Mouse (Mus musculus) megakaryocyte progenitor cell, adult 5-6 weeks (primary cell): ENCODE results near the gene Stau1. TPM values are rescaled to one million over a fixed set of nuclear protein-coding genes. Genes with fewer than 3 reads are reported as not detected.

Experiments
- ATAC-seq: replicated peaks from 2 replicates; pipeline ENCODE4 v1.8.0; 2016; ENCODE audit warnings: mild to moderate bottlenecking, moderate TSS enrichment, inconsistent platforms; ENCODE audit not compliant: poor library complexity
- total RNA-seq, 2 experiments: library from RNA; stranded (forward) in 1 of 2; stranded (reverse) in 1 of 2; fragments of 157-497, 149-512 nt in 1 of 2; fragments of 200-1000 nt in 1 of 2; gene quantifications; 2 replicates each; pipeline versions ENCODE4 v1.2.3 to v1.2.4; 2015 to 2017

Gene Stau1
- total RNA-seq (2015), result 35.7 and 36.0 TPM in 2 replicates
- 30.1 and 32.1 TPM in 2 replicates for total RNA-seq (2017)

DNA sequence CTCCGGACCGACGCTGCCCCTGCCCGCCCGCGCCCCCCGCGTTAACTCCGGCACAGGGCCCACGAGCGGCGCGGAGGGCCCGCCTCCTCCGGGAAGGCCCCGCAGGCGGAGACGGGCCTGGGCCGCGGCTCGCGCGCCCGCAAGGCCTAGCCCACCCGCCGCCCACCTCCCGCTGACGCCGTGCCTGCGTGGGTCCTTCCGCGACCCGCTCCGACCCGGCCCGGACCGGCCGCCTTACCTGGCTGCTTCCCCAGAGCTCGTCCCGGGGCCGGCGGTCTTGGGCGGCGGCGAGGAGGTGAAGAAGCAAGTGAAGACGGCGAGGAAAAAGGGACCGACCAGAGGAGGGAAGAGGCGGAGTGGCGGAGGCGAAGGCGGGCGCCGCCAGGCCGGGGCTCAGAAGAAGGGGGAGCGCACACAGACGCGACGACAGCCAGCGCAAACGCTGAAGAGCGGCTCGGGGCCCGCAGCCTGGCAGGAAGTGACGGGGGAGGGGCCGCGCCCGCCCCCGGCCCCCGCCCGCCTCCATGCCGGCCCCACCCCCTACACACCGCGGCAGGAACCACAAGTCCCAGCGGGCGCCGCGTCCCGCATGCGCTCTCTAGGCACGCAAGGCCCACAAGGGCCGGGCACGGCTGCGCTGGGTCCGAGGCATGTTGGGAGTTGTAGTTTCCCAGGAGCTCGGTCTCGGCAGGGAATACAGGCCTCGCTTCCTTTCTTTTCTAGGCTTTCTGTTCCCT is at the start of gene Stau1:
Stau1 (minus strand) TSS at position 504 of the 737 bp plus-strand sequence.
- peak; percentile 85 for ATAC-seq

DNA sequence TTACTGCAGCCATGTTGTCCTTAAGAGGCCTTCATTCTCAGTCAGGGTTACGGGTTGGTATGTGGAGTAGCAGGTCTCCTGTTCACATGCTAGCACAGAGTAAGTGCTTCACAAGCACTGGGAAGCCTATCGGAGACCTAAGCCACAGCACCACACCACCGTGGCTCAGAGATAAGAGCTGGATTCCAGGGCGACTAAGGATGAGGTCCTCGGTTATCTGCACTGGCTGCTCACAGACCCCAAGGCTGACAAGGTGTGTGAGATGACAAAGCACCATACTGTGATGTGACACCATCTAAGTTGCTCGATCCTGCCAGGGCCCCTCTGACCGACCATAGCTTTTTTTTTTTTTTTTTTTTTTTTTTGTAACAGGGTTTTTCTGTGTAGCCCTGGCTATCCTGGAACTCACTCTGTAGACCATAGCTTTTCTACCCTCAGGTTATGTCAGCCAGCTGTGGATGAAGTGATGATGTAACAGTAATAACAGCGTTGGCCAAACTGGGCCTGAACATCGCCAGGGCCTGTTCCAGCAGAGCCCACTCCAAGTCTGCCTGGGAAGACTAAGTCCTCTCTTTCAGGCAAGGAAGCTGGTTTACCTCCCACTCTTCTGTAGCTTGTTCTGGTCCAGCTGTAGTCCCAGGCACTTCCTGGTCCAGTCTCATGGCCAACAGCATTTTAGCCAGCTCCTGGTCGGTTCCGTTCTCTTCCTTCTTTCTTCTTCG is 47.5 kb upstream of the Stau1 start:
- peak; percentile 97 for ATAC-seq

- ATAC-seq, result peak; percentile 29; the same call in 1 of the 2 replicates
These were observed 43.3 kb upstream of the Stau1 start for GRCm38 (mm10) chr2:167039386-167039785.

DNA sequence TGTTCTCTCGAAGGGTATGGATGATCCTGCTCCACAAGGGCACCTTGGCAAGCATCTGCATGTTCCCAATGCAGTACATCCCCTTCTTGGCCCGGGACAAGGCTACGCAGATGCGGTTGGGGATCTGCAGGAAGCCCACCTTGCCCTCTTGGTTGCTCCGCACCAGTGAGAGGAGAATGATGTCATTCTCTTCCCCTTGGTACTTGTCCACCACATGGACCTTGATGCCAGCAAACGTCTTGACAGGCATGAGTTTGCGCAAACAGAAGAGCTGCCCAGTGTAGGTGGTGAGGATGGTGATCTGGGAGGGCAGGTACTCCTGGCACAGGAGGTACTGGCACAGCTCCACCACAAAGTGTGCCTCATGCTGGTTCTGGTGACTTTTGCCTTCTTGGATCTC is 42.6 kb upstream of the Stau1 start:
- ATAC-seq, result no peak

GRCm38 (mm10) chr2:167038297-167038696 is 42.2 kb upstream of the Stau1 start:
- ATAC-seq, result no peak

GRCm38 (mm10) chr2:167037710-167038109 is 41.6 kb upstream of the Stau1 start:
- no peak for ATAC-seq

- no peak for ATAC-seq
These were observed 34.4 kb upstream of the Stau1 start for GRCm38 (mm10) chr2:167030507-167030906.

DNA sequence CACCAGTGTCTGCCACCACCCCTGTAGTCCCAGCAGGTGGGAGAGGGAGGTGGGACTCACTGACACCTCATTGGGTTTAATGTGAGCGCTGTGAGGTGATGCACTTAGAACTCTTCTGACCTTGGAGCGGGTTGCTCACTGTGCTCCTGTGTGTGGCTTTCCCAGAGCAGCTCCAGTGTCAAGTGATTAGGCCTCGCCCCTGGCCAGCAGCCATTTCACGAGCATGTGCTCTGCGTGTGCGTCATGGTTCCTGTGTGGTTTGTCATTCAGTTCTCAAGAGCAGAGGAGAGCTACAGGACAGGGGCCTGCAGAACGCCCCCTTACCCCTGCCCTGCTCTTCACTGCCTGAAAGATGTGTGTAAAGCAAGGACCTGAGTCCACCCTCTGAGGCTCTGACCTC is 32.5 kb upstream of the Stau1 start:
- ATAC-seq, result no peak

DNA sequence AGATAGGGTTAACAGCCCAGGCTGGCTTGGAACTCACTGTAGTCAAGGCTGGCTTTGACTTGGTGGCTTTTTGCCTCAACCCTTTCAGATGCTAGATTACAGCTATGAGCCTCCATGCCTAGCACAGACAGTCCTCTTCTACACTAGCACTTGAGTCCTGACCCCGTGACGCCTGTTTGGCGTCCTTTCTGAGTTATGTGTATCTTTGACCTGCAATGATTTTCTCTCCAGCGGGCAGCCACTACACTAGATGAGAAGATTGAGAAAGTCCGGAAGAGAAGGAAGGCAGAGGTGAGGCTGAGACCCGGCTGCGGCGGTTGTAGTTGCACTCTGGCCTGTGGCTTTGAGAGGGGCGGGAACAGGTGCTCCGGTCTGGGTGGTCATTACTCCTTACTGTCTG is 23.3 kb upstream of the Stau1 start:
- no peak for ATAC-seq

- no peak for ATAC-seq
These were observed 19.3 kb upstream of the Stau1 start for GRCm38 (mm10) chr2:167015382-167015718.

DNA sequence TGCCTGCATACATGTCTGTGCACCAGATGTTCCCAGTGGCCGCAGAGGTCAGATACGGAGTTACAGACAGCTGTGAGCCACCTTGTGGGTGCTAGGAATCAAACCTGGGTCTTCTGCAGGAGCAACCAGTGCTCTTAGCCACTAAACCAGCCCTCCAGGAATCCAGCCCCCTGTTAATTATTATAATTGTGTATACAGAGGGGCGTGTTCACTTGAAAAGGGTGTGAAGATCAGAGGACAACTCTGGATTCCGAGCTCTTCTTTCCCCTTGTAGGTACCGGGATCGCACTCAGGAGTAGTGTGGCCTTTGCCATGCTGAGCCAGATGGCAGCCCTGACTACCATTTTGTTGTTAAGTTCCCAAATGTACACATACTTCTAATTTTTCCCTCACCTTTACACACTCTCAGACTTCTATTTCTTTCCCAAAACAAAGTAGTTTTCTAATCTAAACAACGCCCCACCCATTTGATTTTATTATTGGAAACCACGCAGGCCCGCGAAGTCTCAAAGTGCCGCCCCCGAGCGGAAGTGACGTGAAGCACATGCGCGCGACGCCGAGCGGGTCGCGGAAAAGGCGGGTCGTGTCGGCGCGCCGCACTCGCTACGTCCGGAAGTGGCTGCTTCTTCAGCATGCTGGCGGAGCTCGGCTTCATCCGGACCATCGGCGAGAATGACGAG is 18.7 kb upstream of the Stau1 start, which contains the start of gene Ddx27:
Ddx27 (plus strand) TSS at position 492 of the 680 bp plus-strand sequence.
- peak; percentile 98 for ATAC-seq

- ATAC-seq, result no peak
These were observed 14.4 kb upstream of the Stau1 start for GRCm38 (mm10) chr2:167010546-167010945.

DNA sequence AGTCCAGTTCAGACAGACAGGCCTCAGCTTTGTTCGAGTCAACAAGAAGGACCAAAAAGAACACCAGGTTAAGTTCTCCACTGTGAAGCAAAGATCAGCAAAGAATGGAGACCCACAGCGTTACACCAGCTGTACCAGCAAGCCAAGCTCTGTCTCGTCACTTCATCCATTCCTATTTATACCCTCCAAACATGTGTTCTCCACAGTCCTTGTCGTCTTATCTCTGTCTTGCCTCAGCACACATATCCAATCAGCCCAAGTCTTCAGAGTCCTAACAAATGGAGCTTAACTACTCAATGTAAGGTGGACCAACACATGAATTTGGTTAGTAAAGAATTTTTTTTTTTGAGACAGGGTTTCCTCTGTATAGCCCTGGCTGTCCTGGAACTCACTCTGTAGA is 13.4 kb upstream of the Stau1 start:
- no peak for ATAC-seq

- peak; percentile 27 for ATAC-seq
These were observed 11.5 kb upstream of the Stau1 start for GRCm38 (mm10) chr2:167007565-167007964.

DNA sequence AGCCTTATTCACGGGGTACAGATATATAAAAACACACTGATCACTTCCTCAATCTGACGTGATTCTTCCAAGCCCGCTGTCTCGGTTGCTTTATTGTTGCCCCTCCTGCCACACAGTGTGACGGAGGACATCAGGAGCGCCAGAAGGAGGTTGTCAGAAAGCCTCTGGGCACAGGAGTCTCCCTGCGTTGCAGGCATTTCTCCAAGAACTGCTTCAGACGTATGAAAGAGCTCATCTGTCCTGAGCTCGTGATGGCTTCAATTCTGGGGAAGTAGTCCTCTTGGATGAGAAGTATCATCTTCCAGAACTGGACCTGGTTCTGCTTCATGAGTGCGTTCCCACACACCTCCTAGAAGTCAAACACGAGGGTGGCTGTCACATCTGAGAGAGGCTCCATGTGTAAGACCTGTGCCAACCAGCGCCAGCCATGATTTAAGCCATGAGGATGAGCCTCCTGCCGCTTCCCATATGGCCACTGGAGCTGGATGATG is 10.9 kb upstream of the Stau1 start:
- ATAC-seq, result no peak

DNA sequence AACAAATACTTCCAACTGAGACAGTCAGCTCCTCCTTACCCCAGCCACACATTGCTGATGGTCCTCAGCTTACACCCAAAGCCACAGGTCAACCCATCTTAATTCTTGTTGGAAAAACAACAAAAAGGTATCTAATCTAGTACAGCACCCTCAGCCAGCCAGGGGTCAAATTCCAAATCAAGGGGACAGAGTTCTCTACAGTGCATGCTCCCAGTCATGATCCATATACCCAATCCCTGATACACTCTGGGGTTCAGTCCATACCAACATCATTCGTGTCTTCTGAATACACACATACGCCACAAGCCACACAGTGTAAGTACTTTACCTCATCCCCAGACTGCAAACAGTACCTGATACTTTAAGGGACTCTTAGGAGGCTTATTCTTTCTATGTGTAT is 10.3 kb upstream of the Stau1 start:
- ATAC-seq, result no peak

- ATAC-seq, result peak; percentile 90
These were observed 8.2 kb upstream of the Stau1 start for GRCm38 (mm10) chr2:167004099-167004854.

GRCm38 (mm10) chr2:167001486-167001885 is 5.4 kb upstream of the Stau1 start:
- no peak for ATAC-seq

- ATAC-seq, result peak; percentile 7
These were observed 415 bp upstream of the Stau1 start for GRCm38 (mm10) chr2:166996533-166996894.

DNA sequence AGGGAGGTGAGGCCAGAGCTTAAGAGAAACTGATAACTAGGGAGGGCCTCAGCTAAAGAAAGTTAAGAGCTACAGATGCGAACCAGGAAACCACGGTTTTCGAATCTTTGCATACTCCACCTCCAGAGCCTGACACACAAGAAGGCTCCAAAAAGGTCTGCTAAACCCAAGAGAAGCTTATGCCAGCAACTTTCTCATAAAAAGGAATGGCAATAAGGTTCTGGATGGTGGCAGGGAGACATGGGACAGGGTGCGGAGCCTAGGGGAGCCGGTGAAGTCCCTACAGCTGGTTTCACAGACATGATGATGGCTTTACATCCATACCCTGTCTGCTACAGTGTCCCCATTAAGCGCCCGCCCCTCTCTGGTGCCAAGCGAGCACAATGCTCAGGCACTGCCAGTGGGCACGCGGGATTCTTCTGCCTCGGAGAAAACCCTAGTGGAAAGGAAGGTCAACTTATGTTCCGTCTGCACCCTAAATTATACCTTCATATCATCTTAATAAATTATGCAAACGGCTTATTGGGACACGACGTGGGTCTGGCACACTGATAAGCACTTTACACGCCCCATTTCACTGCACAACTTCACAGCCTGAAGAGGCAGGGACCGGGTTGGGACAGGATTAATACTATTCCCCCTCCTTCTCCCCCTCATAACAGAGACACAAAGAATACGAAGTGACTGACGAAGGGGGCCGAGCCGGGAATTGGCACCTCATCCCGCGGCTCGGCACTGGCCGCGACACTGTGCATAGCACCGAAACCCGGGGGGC is 891 bp downstream of the Stau1 start:
- peak; percentile 45 for ATAC-seq
